Mouse (Mus musculus): Measurements from ENCODE around the gene Oscp1. TPM values are rescaled to one million over a fixed set of nuclear protein-coding genes. Genes with fewer than 3 reads are reported as not detected.
A peak's percentile ranks its signal among the peaks of the same experiment; 100 is the strongest.

The Oscp1 gene
- polyA plus RNA-seq, 1 experiment from 2014 or later, result 6.6 TPM

GRCm38 (mm10) chr4:126035413-126035812 is 23.0 kb upstream of the Oscp1 start:
- ATAC-seq (replicated peaks; ENCODE audit: low FRiP score), result no peak
- no peak overlapping the region for H3K27ac ChIP-seq (ENCODE audit: low read depth, low read length)

GRCm38 (mm10) chr4:126046851-126047585 is 11.3 kb upstream of the Oscp1 start, which contains the start of gene Mrps15:
Mrps15 (plus strand) TSS chr4:126046925.
- H3K4me3 ChIP-seq (ENCODE audit: low read depth, low read length), result peak within 1 kb of the TSS; percentile 84
- H3K36me3 ChIP-seq (ENCODE audit: control insufficient read depth, insufficient read depth, low read length), result peaks cover 9% of the 10 kb centered on the region; the same call in 1 of the 2 replicates
- H3K4me2 ChIP-seq, result peak within 1 kb of the TSS; percentile 84
- ATAC-seq (replicated peaks; ENCODE audit: low FRiP score) (peak; percentile 94), DNase-seq (ENCODE audit: low spot score) (peak; percentile 85)
- WGBS, result under 1% methylated on average over 56 of the region's 56 CpGs
- peak within 1 kb of the TSS; percentile 68 for H3K27ac ChIP-seq (ENCODE audit: low read depth, low read length)
- H3K9me3 ChIP-seq (ENCODE audit: control insufficient read depth, low read length), result no peaks in the 10 kb centered on the region
- no peaks in the 10 kb centered on the region for H3K27me3 ChIP-seq (replicated peaks; ENCODE audit: control insufficient read depth, insufficient read depth, low read length)
- H3K4me1 ChIP-seq (replicated peaks; ENCODE audit: control insufficient read depth, insufficient read depth, low read length), result peaks cover 10% of the 10 kb centered on the region
- peak within 1 kb of the TSS; percentile 86 for H3K9ac ChIP-seq (ENCODE audit: low read depth, low read length)

More at GRCm38 (mm10) chr4:126035413-126035812, 23.0 kb upstream of the Oscp1 start:
- H3K27me3 ChIP-seq (replicated peaks; ENCODE audit: control insufficient read depth, insufficient read depth, low read length), result no peaks in the 10 kb centered on the region
- no peak overlapping the region for H3K9ac ChIP-seq (ENCODE audit: low read depth, low read length)
- H3K4me2 ChIP-seq, result no peak overlapping the region
- H3K9me3 ChIP-seq (ENCODE audit: control insufficient read depth, low read length), result no peaks in the 10 kb centered on the region
- no peak overlapping the region for H3K4me3 ChIP-seq (ENCODE audit: low read depth, low read length)
- WGBS, result 79% methylated on average over 5 of the region's 5 CpGs
- no peaks in the 10 kb centered on the region for H3K4me1 ChIP-seq (replicated peaks; ENCODE audit: control insufficient read depth, insufficient read depth, low read length)
- no peak for DNase-seq (ENCODE audit: low spot score)
- H3K36me3 ChIP-seq (ENCODE audit: control insufficient read depth, insufficient read depth, low read length), result no peaks in the 10 kb centered on the region

- H3K27ac ChIP-seq (ENCODE audit: low read depth, low read length), result no peak overlapping the region
- H3K4me3 ChIP-seq (ENCODE audit: low read depth, low read length), result no peak overlapping the region
- H3K27me3 ChIP-seq (replicated peaks; ENCODE audit: control insufficient read depth, insufficient read depth, low read length), result no peaks in the 10 kb centered on the region
- 75% methylated on average over 7 of the region's 7 CpGs for WGBS
- no peak for ATAC-seq (replicated peaks; ENCODE audit: low FRiP score)
- DNase-seq (ENCODE audit: low spot score), result no peak
- no peaks in the 10 kb centered on the region for H3K9me3 ChIP-seq (ENCODE audit: control insufficient read depth, low read length)
- peaks cover 10% of the 10 kb centered on the region for H3K4me1 ChIP-seq (replicated peaks; ENCODE audit: control insufficient read depth, insufficient read depth, low read length)
- peaks cover 24% of the 10 kb centered on the region for H3K36me3 ChIP-seq (ENCODE audit: control insufficient read depth, insufficient read depth, low read length)
- H3K4me2 ChIP-seq, result no peak overlapping the region
- H3K9ac ChIP-seq (ENCODE audit: low read depth, low read length), result no peak overlapping the region
Observed at GRCm38 (mm10) chr4:126051617-126052016, 6.7 kb upstream of the Oscp1 start.

- Histone ChIP-seq H3K4me3 (ENCODE audit: low read depth, low read length) (peak overlapping the region; percentile 69), H3K9me3 (ENCODE audit: control insufficient read depth, low read length) (no peaks in the 10 kb centered on the region), H3K9ac (ENCODE audit: low read depth, low read length) (peak overlapping the region; percentile 75), H3K27ac (ENCODE audit: low read depth, low read length) (peak overlapping the region; percentile 80), H3K4me2 (peak overlapping the region; percentile 96), H3K36me3 (ENCODE audit: control insufficient read depth, insufficient read depth, low read length) (peaks cover 15% of the 10 kb centered on the region), H3K27me3 (replicated peaks; ENCODE audit: control insufficient read depth, insufficient read depth, low read length) (no peaks in the 10 kb centered on the region), H3K4me1 (replicated peaks; ENCODE audit: control insufficient read depth, insufficient read depth, low read length) (peaks cover 12% of the 10 kb centered on the region)
- ATAC-seq (replicated peaks; ENCODE audit: low FRiP score) (peak; percentile 46), DNase-seq (ENCODE audit: low spot score) (no peak)
- WGBS, result 12% methylated on average over 19 of the region's 19 CpGs
Observed at GRCm38 (mm10) chr4:126057207-126058133, 895 bp upstream of the Oscp1 start.

- peak overlapping the region; percentile 96 for H3K4me2 ChIP-seq
- H3K9me3 ChIP-seq (ENCODE audit: control insufficient read depth, low read length), result no peaks in the 10 kb centered on the region
- no peak overlapping the region for H3K27ac ChIP-seq (ENCODE audit: low read depth, low read length)
- peaks cover 12% of the 10 kb centered on the region for H3K4me1 ChIP-seq (replicated peaks; ENCODE audit: control insufficient read depth, insufficient read depth, low read length)
- peak overlapping the region; percentile 69 for H3K4me3 ChIP-seq (ENCODE audit: low read depth, low read length)
- DNase-seq (ENCODE audit: low spot score) (no peak), ATAC-seq (replicated peaks; ENCODE audit: low FRiP score) (no peak)
- WGBS, result 43% methylated on average over 9 of the region's 9 CpGs
- H3K36me3 ChIP-seq (ENCODE audit: control insufficient read depth, insufficient read depth, low read length), result peaks cover 12% of the 10 kb centered on the region
- H3K9ac ChIP-seq (ENCODE audit: low read depth, low read length), result peak overlapping the region; percentile 57
- H3K27me3 ChIP-seq (replicated peaks; ENCODE audit: control insufficient read depth, insufficient read depth, low read length), result no peaks in the 10 kb centered on the region
Observed at GRCm38 (mm10) chr4:126058997-126059362, 615 bp downstream of the Oscp1 start.

GRCm38 (mm10) chr4:126062856-126063255 is 4.5 kb downstream of the Oscp1 start:
- H3K27ac ChIP-seq (ENCODE audit: low read depth, low read length), result no peak overlapping the region
- H3K4me2 ChIP-seq, result no peak overlapping the region
- no peak overlapping the region for H3K9ac ChIP-seq (ENCODE audit: low read depth, low read length)
- no peaks in the 10 kb centered on the region for H3K36me3 ChIP-seq (ENCODE audit: control insufficient read depth, insufficient read depth, low read length)
- DNase-seq (ENCODE audit: low spot score) (no peak), ATAC-seq (replicated peaks; ENCODE audit: low FRiP score) (no peak)
- no peaks in the 10 kb centered on the region for H3K27me3 ChIP-seq (replicated peaks; ENCODE audit: control insufficient read depth, insufficient read depth, low read length)
- WGBS, result 56% methylated on average over 1 of the region's 1 CpGs
- H3K4me3 ChIP-seq (ENCODE audit: low read depth, low read length), result no peak overlapping the region
- peaks cover 4% of the 10 kb centered on the region for H3K4me1 ChIP-seq (replicated peaks; ENCODE audit: control insufficient read depth, insufficient read depth, low read length)
- no peaks in the 10 kb centered on the region for H3K9me3 ChIP-seq (ENCODE audit: control insufficient read depth, low read length)

- Histone ChIP-seq H3K27ac (ENCODE audit: low read depth, low read length) (no peak overlapping the region), H3K4me3 (ENCODE audit: low read depth, low read length) (no peak overlapping the region), H3K36me3 (ENCODE audit: control insufficient read depth, insufficient read depth, low read length) (no peaks in the 10 kb centered on the region), H3K27me3 (replicated peaks; ENCODE audit: control insufficient read depth, insufficient read depth, low read length) (no peaks in the 10 kb centered on the region), H3K4me1 (replicated peaks; ENCODE audit: control insufficient read depth, insufficient read depth, low read length) (no peaks in the 10 kb centered on the region), H3K9ac (ENCODE audit: low read depth, low read length) (no peak overlapping the region), H3K9me3 (ENCODE audit: control insufficient read depth, low read length) (no peaks in the 10 kb centered on the region), H3K4me2 (no peak overlapping the region)
- WGBS, result 80% methylated on average over 7 of the region's 7 CpGs
- no peak for ATAC-seq (replicated peaks; ENCODE audit: low FRiP score)
- no peak for DNase-seq (ENCODE audit: low spot score)
Observed at GRCm38 (mm10) chr4:126065241-126065640, 6.9 kb downstream of the Oscp1 start.

- Histone ChIP-seq H3K9ac (ENCODE audit: low read depth, low read length) (no peak overlapping the region), H3K4me3 (ENCODE audit: low read depth, low read length) (no peak overlapping the region), H3K27me3 (replicated peaks; ENCODE audit: control insufficient read depth, insufficient read depth, low read length) (no peaks in the 10 kb centered on the region), H3K36me3 (ENCODE audit: control insufficient read depth, insufficient read depth, low read length) (no peaks in the 10 kb centered on the region), H3K9me3 (ENCODE audit: control insufficient read depth, low read length) (no peaks in the 10 kb centered on the region), H3K4me1 (replicated peaks; ENCODE audit: control insufficient read depth, insufficient read depth, low read length) (no peaks in the 10 kb centered on the region), H3K4me2 (no peak overlapping the region), H3K27ac (ENCODE audit: low read depth, low read length) (no peak overlapping the region)
- WGBS, result 76% methylated on average over 15 of the region's 15 CpGs
- ATAC-seq (replicated peaks; ENCODE audit: low FRiP score) (no peak), DNase-seq (ENCODE audit: low spot score) (no peak)
Observed at GRCm38 (mm10) chr4:126067401-126068077, 9.2 kb downstream of the Oscp1 start.

Measured in liver, embryonic 11.5 days (tissue).